ENCODE assay signal across 15 mouse cellular contexts in the genomic region with DNA sequence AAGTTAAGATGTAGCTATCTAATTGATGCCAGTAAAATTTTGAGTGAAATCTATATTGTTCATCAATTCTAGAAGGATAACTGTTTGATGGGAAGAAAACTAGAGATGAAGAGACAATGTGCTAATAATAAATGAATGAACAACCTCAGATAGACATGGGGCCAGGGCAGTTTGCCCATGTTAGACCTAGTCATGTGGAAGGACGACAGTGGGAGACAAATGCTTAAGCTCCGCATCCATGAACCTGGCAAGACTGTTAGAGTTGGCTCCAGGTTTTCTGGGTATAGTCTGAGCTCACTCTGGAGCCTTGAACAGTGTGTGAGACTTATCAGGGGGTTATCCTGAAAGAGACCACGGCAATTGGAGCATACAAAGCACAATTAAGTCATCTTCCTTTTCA.
A peak's percentile ranks its signal among the peaks of the same experiment; 100 is the strongest.
DNase-seq lines count a peak whose midpoint lies in the region.
"Had no signal": no experiment of that assay in that cellular context is flagged by ENCODE, and none has a peak within 500 bp of the region (broad histone marks: within the 10 kb centered on the region; RNA-seq: fewer than 3 reads in every experiment).

No protein-coding gene starts in this region.

- peak; percentile 92 to 93 for DNase-seq in cerebellum, postnatal 10 days
- no peak for DNase-seq in cerebellum, adult 18-20 months
- peak; percentile 7 to 10 for DNase-seq in cerebellum, postnatal 36 days
- DNase-seq in cerebellum, adult 8-10 months: no peak
- peak; percentile 67 for DNase-seq in left cerebral cortex, postnatal 4 days
- no peak for DNase-seq in left cerebral cortex, adult 8-10 months (ENCODE audit: low spot score in 2 of 2)
- DNase-seq in Muller cell, postnatal 12 days (ENCODE audit: inconsistent ontology term): no peak
- DNase-seq: adrenal gland, adult 2 months; adrenal gland, postnatal 14 days; forebrain, postnatal 0 days; gastrocnemius, adult 2 months; gastrocnemius, postnatal 14 days; heart, postnatal 14 days; heart, postnatal 4 days; kidney, adult 11 months had no signal

- intact Hi-C loops in left cerebral cortex, postnatal 4 days (cut with DNase I): no loop called here

Comparison
In these comparisons a context has a peak if more than half of its experiments do, and no peak if none do; other contexts are left out.
1. DNase-seq: peak in cerebellum, postnatal 10 days (2 of 2), cerebellum, postnatal 36 days (2 of 2) and left cerebral cortex, postnatal 4 days (single experiment); none in cerebellum, adult 18-20 months (0 of 2), cerebellum, adult 8-10 months (single experiment), left cerebral cortex, adult 8-10 months (0 of 2) and Muller cell, postnatal 12 days (single experiment).